Mouse (Mus musculus) ES-E14 (cell line): ENCODE measurements around the gene Ankmy1.

Experiments
- CHD2 ChIP-seq: IDR thresholded peaks from 2 replicates; pipeline ENCODE4 v1.6.1; 2014; ENCODE audit warnings: mild to moderate bottlenecking, low read depth, low read length, inconsistent platforms
- HCFC1 ChIP-seq: IDR thresholded peaks from 2 replicates; pipeline ENCODE4 v1.6.1; 2012; ENCODE audit warnings: low read length, inconsistent platforms, borderline replicate concordance; ENCODE audit not compliant: insufficient read depth
- MAFK ChIP-seq: IDR thresholded peaks from 2 replicates; pipeline ENCODE4 v1.6.1; 2014; ENCODE audit warnings: mild to moderate bottlenecking, low read depth, low read length, inconsistent platforms; ENCODE audit not compliant: insufficient read depth

GRCm38 (mm10) chr1:92947966-92948365 is 45.3 kb upstream of the Ankmy1 start:
- no peak for TF ChIP-seq MAFK
- TF ChIP-seq HCFC1 = no peak
- TF ChIP-seq CHD2 = no peak
